Mouse (Mus musculus) ES-E14 (cell line): ENCODE results near the gene Scel. TPM values are rescaled to one million over a fixed set of nuclear protein-coding genes. Genes with fewer than 3 reads are reported as not detected.

ENCODE experiments used
- DNase-seq: peaks from one replicate; pipeline ENCODE4 v3.0.0-alpha.2; 2013; ENCODE audit warnings: low read depth, low spot score
- H3K27ac ChIP-seq: 2 replicates; pipeline ENCODE4 v1.5.1; 2012; ENCODE audit warnings: low read depth, mild to moderate bottlenecking, low read length, moderate library complexity, mixed read lengths; ENCODE audit not compliant: poor library complexity, insufficient read depth, severe bottlenecking
- H3K36me3 ChIP-seq: 2 replicates; pipeline ENCODE4 v1.6.1; 2012; ENCODE audit warnings: mild to moderate bottlenecking, low read length, moderate library complexity, mixed read lengths; ENCODE audit not compliant: control insufficient read depth, poor library complexity, insufficient read depth, severe bottlenecking
- H3K4me1 ChIP-seq, 2 experiments: fragments of 150-350 bp in 1 of 2; sonication (generic) in 1 of 2; 2 replicates each; pipeline ENCODE4 v1.6.1; 2012; ENCODE audit warnings: low read length in 2 of 2, mild to moderate bottlenecking in 1 of 2, mixed read lengths in 1 of 2; ENCODE audit not compliant: control insufficient read depth in 2 of 2, insufficient read depth in 2 of 2, poor library complexity in 1 of 2
- H3K4me3 ChIP-seq, 2 experiments: fragments of 150-350 bp in 1 of 2; sonication (generic) in 1 of 2; 2 replicates each; pipeline ENCODE4 v1.5.1; 2012; ENCODE audit warnings: low read length in 2 of 2, low read depth in 1 of 2, mild to moderate bottlenecking in 1 of 2, mixed read lengths in 1 of 2; ENCODE audit not compliant: insufficient read depth in 1 of 2, poor library complexity in 1 of 2, severe bottlenecking in 1 of 2
- H3K9ac ChIP-seq: 2 replicates; pipeline ENCODE4 v1.6.1; 2012; ENCODE audit warnings: low read depth, mild to moderate bottlenecking, low read length, mixed read lengths; ENCODE audit not compliant: poor library complexity, insufficient read depth, severe bottlenecking
- H3K9me3 ChIP-seq: fragments of 150-350 bp; sonication (generic); 2 replicates; pipeline ENCODE4 v1.6.1; 2012; ENCODE audit warnings: low read depth, mild to moderate bottlenecking, low read length; ENCODE audit not compliant: control insufficient read depth, insufficient read depth
- CHD2 ChIP-seq: IDR thresholded peaks from 2 replicates; pipeline ENCODE4 v1.6.1; 2014; ENCODE audit warnings: mild to moderate bottlenecking, low read depth, low read length, inconsistent platforms
- HCFC1 ChIP-seq: IDR thresholded peaks from 2 replicates; pipeline ENCODE4 v1.6.1; 2012; ENCODE audit warnings: low read length, inconsistent platforms, borderline replicate concordance; ENCODE audit not compliant: insufficient read depth
- MAFK ChIP-seq: IDR thresholded peaks from 2 replicates; pipeline ENCODE4 v1.6.1; 2014; ENCODE audit warnings: mild to moderate bottlenecking, low read depth, low read length, inconsistent platforms; ENCODE audit not compliant: insufficient read depth
- ZC3H11A ChIP-seq: IDR thresholded peaks from 2 replicates; pipeline ENCODE4 v1.6.1; 2012; ENCODE audit warnings: low read depth, mild to moderate bottlenecking, inconsistent platforms, low read length, borderline replicate concordance
- ZNF384 ChIP-seq: IDR thresholded peaks from 2 replicates; pipeline ENCODE4 v1.6.1; 2012; ENCODE audit warnings: low read depth, low read length, inconsistent platforms
- in situ Hi-C, 2 experiments: fragments of 600-800 bp; cut with MboI; formaldehyde crosslinking; loops; one replicate each; pipeline ENCODE4 v1.15.1; 2025; ENCODE audit warnings: low sequenced_read_pairs in 2 of 2, inconsistent platforms in 1 of 2; ENCODE audit not compliant: unreplicated experiment in 2 of 2
- total RNA-seq: library from RNA; depleted of rRNA; stranded (reverse); fragments of 300-350 nt; gene quantifications from 2 replicates; pipeline ENCODE4 v1.2.3, GENCODE M21; 2012

Scel gene
- total RNA-seq, 1 experiment: 0.49 TPM

GRCm38 (mm10) chr14:103649896-103650334, 136.8 kb downstream of the Scel start, which contains the start of gene Slain1:
Slain1 (plus strand) TSS chr14:103650228.
- Histone ChIP-seq H3K4me3 (peak within 1 kb of the TSS; percentile 91 to 94), H3K36me3 (no peaks in the 10 kb centered on the region), H3K9ac (peak within 1 kb of the TSS; percentile 86), H3K4me1 (peaks cover 0 to 2% of the 10 kb centered on the region in 2 experiments; a peak in 1 of 4 replicates), H3K9me3 (no peaks in the 10 kb centered on the region), H3K27ac (peak within 1 kb of the TSS; percentile 11; the same call in 1 of the 2 replicates)
- in situ Hi-C loops: no loop called here
- TF ChIP-seq ZNF384 (no peak), MAFK (no peak), HCFC1 (0 out of 2 replicates have a peak, but pooled peaks have one; percentile 25)
- DNase-seq: peak; percentile 84

- DNase-seq: peak; percentile 44
- peaks cover 0 to 2% of the 10 kb centered on the region in 2 experiments; a peak in 1 of 4 replicates for H3K4me1 ChIP-seq
- peak overlapping the region; percentile 11; the same call in 1 of the 2 replicates for H3K27ac ChIP-seq
- peak overlapping the region; percentile 86 for H3K9ac ChIP-seq
- in situ Hi-C loops: no loop called here
- peak overlapping the region; percentile 91 to 94 for H3K4me3 ChIP-seq
- no peaks in the 10 kb centered on the region for H3K36me3 ChIP-seq
- TF ChIP-seq ZC3H11A (no peak), MAFK (no peak), CHD2 (no peak), ZNF384 (no peak), HCFC1 (no peak)
- H3K9me3 ChIP-seq: no peaks in the 10 kb centered on the region
These were observed 137.4 kb downstream of the Scel start for GRCm38 (mm10) chr14:103650413-103651101.

- no peak for TF ChIP-seq ZC3H11A
- no peak for TF ChIP-seq ZNF384
- TF ChIP-seq CHD2: no peak
- Histone ChIP-seq H3K36me3 (no peaks in the 10 kb centered on the region), H3K9me3 (no peaks in the 10 kb centered on the region), H3K4me3 (peak overlapping the region; percentile 91 to 94), H3K27ac (no peak overlapping the region), H3K4me1 (peaks cover 0 to 2% of the 10 kb centered on the region in 2 experiments; a peak in 1 of 4 replicates), H3K9ac (peak overlapping the region; percentile 86; the same call in 1 of the 2 replicates)
- in situ Hi-C loops: no loop called here
- DNase-seq: no peak
These were observed 138.0 kb downstream of the Scel start for GRCm38 (mm10) chr14:103651106-103651505.

GRCm38 (mm10) chr14:103651562-103651961, 138.4 kb downstream of the Scel start:
- no peak for TF ChIP-seq ZC3H11A
- no peak for TF ChIP-seq MAFK
- TF ChIP-seq CHD2: no peak
- TF ChIP-seq HCFC1: no peak
- no peak for TF ChIP-seq ZNF384
- H3K4me1 ChIP-seq: peaks cover 0 to 2% of the 10 kb centered on the region in 2 experiments; a peak in 1 of 4 replicates
- no peaks in the 10 kb centered on the region for H3K36me3 ChIP-seq
- in situ Hi-C loops: no loop called here
- H3K9ac ChIP-seq: no peak overlapping the region
- no peak overlapping the region for H3K27ac ChIP-seq
- H3K9me3 ChIP-seq: no peaks in the 10 kb centered on the region
- H3K4me3 ChIP-seq: peak overlapping the region in 1 of 2 experiments; percentile 91; a peak in 2 of 4 replicates
- DNase-seq: no peak
